Mouse (Mus musculus) frontal cortex, postnatal 36 days (tissue): ENCODE measurements around the gene Cops4.

Experiments
- DNase-seq, 2 experiments: peaks; one replicate each; pipeline ENCODE4 v3.0.0; 2022; ENCODE audit warnings: low spot score in 2 of 2

The Cops4 gene

DNA sequence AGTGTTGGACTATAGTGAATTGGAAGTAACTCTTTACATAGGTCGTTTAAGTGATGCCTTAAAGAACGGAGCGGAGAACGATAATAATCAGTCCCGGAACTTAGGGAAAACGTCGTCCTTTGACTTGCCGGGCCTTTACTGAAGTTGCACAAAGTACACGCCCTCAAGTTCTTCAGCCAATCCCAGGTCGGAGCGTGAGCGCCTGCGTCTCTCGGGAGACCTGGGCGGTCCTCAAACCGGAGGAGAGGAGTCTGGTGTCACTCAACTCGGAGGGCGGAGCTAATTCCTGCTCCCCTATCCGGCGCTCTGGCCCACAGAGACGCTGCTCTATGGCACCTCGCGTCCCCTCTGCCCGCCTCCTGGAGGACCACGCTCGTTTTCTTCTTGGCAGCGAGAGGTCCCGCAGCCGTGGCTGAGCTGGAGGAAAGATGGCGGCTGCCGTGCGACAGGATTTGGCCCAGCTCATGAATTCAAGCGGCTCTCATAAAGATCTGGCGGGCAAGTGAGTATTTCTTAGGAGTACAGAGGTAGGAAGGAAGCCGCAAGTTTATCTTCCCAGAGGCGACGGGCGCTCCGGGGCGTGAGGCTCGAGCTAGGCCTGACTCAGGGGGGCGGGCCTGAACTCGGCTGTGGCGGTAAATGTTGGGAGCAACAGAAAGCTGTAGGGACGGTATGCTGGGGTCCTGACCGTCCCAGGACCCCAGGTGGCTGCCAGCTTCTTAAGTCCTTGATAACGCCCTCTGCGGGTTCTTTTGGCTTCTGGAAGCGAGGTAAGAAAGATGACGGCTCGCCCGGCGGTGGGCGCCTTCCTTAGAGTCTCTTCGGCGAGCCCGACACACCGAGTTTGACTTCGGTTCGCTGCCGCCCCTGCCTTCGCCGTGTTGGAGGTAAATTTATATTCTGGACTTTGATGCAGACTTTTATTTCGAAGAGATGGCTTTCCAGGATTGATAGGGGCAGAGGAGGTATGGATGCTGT, at the start of gene Cops4:
Cops4 (plus strand) TSS at position 261 of the 978 bp plus-strand sequence.
- DNase-seq = peak; percentile 95 to 97

- DNase-seq = no peak
These were observed 41.8 kb upstream of the Cops4 start for GRCm38 (mm10) chr5:100476328-100476727.

DNA sequence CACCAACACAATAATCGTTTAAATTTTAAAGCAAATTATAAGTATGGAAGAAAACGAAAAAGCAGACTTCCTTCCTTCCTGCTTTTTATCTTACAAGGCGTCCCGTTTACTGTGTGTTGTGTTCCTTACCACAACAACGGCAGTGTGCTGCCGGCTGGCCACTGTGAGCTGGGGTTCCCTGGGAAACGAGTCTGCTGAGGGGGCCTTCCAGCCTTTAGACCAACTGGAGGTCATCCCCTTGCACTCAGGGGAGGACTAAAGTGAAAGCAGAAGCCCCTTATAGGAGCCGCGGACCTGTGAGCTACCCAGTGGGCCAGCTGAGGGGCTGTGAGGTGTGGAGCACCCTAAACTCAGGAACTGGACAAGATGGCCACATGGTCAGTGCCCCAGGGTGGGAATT, 40.5 kb upstream of the Cops4 start:
- DNase-seq = no peak

DNA sequence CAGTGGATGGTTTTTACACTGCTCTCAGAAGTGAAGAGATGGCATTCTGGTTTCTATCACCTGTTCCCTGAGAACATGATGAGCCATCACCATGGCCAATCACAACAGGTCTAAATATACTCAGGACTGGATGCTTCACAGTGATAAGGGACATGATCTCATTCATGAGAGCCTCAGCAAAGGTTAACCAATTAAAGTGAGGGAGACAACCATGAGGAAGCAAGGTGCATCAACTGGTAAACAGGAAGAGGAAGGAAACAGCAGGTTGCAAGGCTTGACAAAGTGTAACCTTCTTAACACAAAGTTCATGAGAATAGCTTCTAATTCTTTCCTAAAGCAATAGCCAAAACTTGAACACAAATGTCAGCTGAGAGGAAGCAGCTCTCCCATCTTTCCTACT, 34.5 kb upstream of the Cops4 start:
- DNase-seq = no peak

GRCm38 (mm10) chr5:100487120-100487519, 31.0 kb upstream of the Cops4 start:
- DNase-seq = no peak

DNA sequence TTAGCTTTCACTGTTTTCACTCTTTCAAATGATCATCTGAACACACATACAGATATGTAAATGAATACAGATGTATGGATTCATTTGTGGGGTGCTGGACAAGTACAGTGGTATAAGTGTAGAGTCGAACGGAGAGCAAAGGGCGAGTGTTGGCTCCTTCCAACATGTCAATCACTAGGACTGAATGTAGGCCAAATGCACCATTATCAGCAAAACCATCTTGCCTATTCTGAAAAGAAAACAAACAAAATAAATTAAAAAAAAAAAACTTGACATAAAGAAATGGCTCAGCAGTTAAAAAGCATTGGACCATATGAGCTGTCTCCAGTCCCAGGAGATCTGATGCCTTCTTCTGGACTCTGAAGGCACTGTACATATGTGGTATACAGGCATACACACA, 29.9 kb upstream of the Cops4 start:
- DNase-seq = no peak

- DNase-seq = no peak
These were observed 28.8 kb upstream of the Cops4 start for GRCm38 (mm10) chr5:100489340-100489739.

DNA sequence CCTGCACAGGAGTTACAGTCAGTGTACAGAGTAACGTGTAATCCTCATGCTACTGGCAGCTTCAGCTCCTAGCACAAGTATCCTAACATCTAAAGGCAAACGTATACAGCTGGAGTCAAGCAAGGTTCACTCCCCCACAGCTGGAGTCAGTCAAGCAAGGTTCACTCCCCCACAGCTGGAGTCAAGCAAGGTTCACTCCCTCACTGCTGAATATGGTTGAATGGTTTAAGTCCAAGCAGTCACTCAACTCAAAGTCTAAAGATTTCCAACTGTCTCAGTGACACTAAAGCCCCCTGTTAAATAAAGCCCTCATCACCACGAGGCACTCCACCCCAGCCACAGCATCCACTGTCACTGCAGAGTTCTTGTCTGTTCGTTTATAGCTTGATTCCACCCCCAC, 26.4 kb upstream of the Cops4 start:
- DNase-seq = no peak

DNA sequence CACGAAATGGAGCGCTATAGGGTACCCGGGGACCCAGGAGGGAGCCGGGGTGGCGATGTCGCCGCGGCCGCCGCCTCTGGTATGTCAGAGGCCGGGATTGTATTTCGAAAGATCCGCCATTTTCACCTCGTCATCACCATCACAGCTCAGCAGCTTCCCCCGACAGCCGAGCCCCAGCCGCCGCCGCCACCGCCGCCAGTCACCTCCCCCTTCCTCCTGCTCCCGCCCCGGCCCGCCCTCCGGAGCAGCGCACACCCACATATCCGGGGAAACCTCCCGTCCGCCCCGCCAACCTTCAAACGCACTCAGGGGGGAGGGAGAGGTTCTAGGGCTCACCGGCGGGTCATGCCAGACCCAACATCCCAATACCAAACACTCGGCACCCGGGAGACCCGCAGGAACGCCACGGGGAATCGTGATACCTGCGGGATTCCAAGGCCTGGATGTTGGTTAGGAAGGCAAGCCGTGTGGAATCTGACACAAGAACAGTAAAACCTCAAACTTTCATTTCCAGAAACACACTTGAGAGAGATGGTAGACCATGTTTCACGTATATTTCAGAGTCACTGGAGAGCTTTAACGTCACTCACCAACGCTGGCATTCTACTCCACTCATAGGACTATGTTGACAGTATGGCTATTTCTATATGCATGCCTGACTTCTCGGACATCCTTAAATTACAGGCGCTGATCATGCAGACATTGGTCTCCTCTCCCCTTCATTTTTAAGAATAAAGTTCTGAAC, 19.5 kb upstream of the Cops4 start:
- peak; percentile 62 to 64 for DNase-seq

- DNase-seq = no peak
These were observed 18.9 kb upstream of the Cops4 start for GRCm38 (mm10) chr5:100499243-100499642.

DNA sequence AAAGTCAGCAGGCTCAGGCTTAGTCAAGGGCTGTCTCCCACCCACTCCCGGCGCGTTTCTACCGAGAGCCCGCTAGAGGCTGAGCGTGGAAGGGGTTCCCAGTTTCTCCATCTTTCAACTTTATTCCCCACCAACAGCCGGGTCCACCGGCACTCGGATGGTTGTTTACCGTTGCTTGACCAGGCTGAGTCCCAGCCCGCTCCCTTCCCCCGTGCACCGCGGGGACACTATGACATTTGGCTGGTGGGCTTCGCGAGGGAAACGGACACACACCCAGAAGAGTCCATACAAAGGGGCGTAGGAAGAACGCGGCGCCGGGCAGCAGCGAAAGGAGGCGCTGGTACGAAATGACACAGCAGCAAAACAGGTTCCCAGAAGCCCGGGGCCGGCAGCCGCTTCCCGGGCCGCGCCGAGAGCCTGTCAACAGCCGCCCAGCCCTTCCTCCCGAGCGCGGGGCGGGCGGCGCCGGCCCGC, 18.2 kb upstream of the Cops4 start:
- DNase-seq = peak; percentile 42 to 49

- peak; percentile 87 to 89 for DNase-seq
These were observed 17.6 kb upstream of the Cops4 start, which contains the start of gene Lin54 for GRCm38 (mm10) chr5:100500458-100500961. TSS of gene Lin54 (minus strand) at chr5:100500639.

DNA sequence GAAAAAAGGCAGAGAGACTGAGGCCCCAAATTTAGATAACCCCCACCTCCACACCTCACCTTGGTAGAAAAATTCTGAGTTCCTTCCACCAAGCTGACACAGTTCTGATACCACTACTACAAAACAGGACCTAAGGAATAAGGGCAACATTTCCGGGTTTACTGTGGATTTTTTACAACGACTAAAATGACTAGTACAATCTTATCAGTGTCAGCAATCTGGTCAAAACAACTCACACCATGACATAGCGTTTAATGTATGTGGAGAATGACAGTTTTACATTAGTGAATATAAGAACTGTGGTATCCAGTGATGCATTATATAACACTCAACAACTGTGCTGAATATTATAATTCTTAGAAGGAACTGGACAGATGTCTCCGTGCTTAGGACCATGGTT, 16.8 kb upstream of the Cops4 start:
- no peak for DNase-seq

GRCm38 (mm10) chr5:100509247-100509646, 8.9 kb upstream of the Cops4 start:
- no peak for DNase-seq

GRCm38 (mm10) chr5:100512576-100512975, 5.5 kb upstream of the Cops4 start:
- DNase-seq = no peak

DNA sequence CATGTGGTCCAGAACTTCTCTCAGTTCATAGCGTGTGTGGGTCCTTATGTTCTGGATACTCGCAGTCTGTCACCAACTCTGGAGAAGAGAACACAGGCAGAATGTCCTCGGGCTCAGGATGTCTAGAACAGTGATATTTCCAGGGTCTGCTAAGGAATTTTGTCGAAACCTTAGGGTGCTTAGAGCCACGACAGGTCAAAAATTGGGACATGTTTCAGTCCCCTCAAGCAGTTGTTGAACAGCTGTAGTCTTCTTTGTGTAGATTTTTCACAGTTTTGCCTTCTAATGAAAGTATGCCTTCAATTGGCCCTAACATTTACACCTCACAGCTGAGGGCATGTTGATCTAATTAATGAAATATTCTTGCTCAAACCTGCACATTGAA, 910 bp downstream of the Cops4 start:
- DNase-seq = no peak

- no peak for DNase-seq
These were observed 2.1 kb downstream of the Cops4 start for GRCm38 (mm10) chr5:100520223-100520622.

GRCm38 (mm10) chr5:100523331-100523730, 5.2 kb downstream of the Cops4 start:
- DNase-seq = no peak

DNA sequence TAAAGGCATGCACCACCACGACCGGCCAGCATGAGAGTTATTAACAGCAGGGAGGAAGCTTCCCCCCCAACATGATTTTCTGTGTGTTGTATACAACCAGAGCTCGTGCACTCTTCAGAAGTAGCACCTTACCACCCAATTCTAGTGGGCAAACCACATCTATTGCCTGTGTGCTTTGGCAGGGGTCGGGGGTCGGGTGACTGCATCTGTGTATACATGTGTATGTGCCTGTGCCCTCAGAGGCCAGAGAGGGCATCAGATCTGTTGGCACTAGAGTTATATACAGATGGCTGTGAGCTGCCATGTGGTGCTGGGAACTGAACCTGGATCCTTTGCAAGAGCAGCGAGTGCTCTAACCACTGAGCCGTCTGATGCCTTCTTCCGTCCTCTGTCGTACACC, 6.8 kb downstream of the Cops4 start:
- no peak for DNase-seq

- no peak for DNase-seq
These were observed 7.5 kb downstream of the Cops4 start for GRCm38 (mm10) chr5:100525620-100526019.

DNA sequence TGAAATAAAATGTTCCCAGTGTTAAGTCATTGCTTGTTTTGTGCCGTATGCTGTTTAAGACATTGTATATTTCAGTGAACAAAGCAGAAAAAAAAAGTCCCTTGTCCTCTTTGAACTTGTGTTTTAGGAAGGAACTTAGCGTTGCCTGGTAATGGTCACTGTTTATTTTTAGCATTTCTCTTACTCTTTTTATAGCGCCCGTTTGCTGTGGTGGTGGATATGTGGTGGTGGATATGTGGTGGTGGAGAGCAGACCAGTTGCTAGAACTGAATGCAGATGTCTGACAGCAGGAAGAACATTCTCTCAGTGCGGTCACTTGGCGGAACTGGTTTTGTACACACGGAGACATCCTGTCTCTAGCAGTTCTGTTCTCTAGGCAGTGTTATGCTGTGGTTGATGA, 8.1 kb downstream of the Cops4 start:
- DNase-seq = peak in 1 of 2 experiments; percentile 13

- DNase-seq = no peak
These were observed 17.7 kb downstream of the Cops4 start for GRCm38 (mm10) chr5:100535826-100536225.
